Mouse (Mus musculus) thymus, postnatal 14 days (tissue): ENCODE measurements around the gene Atp8a2.

ENCODE experiments used
- DNase-seq: peaks from one replicate; pipeline ENCODE4 v3.0.0; 2021

The Atp8a2 gene

DNA sequence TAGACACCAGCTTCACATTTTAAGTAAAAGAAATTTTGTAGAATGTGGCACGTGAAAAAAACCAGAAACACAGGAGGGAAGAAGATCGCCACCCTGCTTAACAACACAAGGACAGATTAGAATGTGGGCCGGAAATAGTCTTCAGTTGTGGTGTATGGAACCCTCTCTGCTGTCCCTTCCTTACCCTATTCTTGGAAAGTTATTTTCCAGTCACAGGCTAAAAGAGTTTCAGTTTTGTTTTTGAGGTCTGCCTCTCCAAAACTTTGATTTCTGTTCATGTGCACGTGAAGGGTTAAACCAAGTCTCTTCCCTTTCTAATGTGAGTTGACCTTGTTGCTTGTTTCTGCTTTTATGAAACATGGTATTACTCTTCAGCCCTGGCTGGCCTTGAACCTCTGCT is 501.8 kb downstream of the Atp8a2 start:
- no peak for DNase-seq

GRCm38 (mm10) chr14:59692164-59692563 is 504.8 kb downstream of the Atp8a2 start:
- DNase-seq: no peak

- no peak for DNase-seq
Measured at GRCm38 (mm10) chr14:59691402-59691801, 505.6 kb downstream of the Atp8a2 start.

DNA sequence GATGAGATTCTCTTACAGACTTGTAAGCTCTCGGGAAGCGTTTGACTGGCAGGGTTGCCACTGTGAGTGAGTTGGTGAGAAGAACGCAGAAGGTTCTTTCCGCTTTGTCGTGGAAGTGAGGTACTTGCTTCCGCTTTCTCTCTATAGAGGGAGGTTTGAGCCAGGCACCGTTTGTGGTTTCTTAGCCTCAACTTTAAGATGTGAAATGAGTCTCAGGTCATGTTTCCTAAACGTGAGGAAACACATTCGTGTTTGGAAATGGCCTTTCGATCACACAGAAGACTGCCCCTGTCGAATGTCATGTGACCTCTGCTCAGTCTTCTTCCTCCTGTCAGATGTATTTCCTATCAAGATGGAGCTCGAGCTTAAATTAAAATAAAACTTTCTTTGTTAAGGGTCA is 506.0 kb downstream of the Atp8a2 start:
- DNase-seq: peak; percentile 44

DNA sequence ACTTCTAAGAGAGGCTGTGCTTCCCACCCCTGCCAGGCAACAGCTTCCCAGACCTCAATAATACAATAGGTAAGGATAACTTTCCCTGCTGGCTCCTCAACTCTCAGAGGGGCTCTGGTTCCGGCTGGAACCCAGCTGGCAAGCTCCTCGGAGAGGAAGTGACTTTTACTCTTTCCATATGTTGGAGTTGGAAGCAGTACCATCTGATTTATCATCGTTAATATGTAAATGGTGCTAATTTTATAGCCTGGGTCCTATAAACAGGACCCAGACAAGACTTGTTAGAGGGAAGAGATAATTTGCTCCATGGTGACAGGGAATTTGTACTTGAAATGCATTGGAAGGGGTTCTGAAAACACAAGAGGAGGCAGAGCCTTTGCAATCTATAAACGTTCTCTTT is 507.4 kb downstream of the Atp8a2 start:
- no peak for DNase-seq

- no peak for DNase-seq
Measured at GRCm38 (mm10) chr14:59686229-59686628, 510.8 kb downstream of the Atp8a2 start.

DNA sequence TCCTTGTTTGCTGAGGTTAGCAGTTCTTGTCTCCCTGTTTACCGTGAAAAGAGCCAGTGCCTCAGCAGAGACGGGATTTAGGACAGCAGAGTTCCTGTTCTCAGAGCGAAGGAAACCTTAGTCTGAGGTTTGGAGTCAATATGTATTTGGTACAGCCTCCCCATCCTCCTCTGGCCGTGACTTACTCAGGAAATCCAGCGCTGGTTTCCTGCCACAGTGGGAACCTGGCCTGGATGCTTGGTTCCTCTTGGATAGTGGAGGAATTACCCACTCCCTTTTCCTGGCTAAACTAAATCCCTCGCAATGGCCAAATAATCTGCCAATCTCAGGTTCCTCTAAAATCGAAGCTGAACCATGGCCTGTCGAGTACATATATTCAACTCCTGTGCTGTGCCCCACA is 511.6 kb downstream of the Atp8a2 start:
- no peak for DNase-seq

GRCm38 (mm10) chr14:59681906-59682305 is 515.1 kb downstream of the Atp8a2 start:
- DNase-seq: no peak

GRCm38 (mm10) chr14:59677598-59678003 is 519.4 kb downstream of the Atp8a2 start:
- no peak for DNase-seq

DNA sequence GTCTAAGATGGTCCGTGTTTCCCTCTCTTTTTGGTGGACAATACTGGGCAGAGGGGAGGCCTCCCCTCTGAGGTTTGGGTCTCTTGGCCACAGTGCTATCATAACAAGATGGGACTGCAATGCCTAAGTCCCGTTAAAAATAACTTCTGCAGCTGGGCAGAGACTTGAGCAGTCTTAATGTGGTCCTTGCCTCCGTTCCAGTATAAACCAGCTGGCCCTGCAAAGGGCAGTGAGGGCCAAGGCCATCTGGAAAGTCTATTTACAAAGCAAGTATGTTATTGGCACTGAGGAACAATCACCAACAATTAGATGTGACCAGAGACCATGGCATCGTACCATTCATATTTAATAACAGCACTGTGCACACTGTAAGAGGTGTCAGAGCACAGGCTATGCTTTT is 521.6 kb downstream of the Atp8a2 start:
- no peak for DNase-seq

DNA sequence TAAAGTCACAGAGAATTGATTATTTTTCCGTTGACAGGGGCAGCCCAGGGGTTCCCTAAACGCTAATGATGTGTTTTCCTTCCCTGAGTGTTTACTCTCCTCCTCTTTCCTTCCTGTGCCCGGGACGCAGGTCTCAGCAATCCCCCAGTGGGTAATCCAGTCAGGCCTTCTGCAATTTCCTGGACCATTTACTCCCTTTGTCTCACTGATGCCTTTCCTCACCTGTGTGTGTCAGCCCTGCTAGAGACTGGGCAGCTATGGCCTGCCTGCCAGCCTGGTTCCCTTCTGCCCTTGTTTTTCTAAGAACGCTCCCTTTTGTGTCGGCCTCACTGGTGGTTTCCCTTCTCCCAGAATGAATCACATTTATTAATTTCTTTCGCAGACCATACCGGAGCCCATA is 522.4 kb downstream of the Atp8a2 start:
- DNase-seq: no peak

GRCm38 (mm10) chr14:59672893-59673515 is 524.0 kb downstream of the Atp8a2 start:
- DNase-seq: no peak

DNA sequence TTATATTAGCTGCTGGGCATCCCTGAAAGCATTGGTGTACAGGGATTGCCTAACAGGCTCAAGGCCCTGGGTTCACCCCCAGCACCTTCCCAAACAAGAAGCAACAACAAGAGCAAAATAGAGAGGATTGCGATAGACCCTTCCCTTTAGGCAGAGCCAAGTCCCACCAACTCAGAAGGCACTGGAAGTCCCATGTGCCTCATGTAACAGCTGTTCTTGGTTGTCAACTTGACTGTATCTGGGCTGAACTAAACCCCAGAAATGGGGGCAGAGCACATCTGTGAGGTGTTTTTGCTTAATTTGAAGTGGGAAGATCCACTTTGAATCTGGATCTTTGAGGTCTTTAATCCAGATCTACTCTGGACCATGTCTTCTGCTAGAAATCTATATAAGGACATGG is 539.9 kb downstream of the Atp8a2 start:
- no peak for DNase-seq

DNA sequence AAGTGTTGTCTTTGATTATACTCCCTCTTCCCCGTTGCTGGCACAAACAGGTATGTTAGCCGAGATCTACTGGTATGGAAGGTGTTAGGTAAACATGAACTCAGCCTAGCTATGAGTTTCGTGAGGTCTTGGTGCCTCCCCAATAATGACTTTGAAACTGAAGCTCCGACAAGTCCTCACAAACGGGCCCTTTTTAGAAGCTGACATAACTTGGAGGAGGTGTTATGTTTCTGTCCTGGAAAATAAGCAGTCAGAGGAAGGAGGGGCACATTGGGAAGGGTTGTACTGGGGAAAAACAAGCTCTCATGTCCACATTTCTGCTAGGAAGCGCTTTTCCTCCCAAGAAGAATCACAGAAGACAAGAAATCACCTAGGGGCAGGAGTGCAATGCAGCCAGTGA is 540.4 kb downstream of the Atp8a2 start:
- DNase-seq: no peak

GRCm38 (mm10) chr14:59649337-59649736 is 547.6 kb downstream of the Atp8a2 start:
- no peak for DNase-seq

- no peak for DNase-seq
Measured at GRCm38 (mm10) chr14:59648611-59649010, 548.4 kb downstream of the Atp8a2 start.

GRCm38 (mm10) chr14:59646826-59647697 is 549.9 kb downstream of the Atp8a2 start:
- DNase-seq: no peak

DNA sequence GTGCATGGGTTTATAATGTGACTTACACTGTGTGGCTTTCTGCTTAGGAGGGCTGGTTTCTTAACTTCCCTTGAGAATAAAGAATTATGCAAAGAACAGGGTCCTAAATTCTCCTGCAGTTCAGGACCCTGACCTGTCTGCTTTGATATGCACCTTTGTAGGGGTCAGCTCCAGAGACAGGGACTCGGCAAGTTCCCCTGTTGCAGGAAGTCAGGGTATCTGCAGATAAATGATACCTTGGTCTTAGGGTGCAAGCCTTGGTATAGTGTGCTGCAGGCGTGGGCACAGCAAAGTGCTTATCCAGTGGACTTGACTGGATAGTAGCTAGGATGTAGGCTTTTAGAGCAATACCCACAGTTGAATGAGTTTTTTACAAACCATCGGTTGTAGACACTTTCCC is 552.1 kb downstream of the Atp8a2 start:
- no peak for DNase-seq

- no peak for DNase-seq
Measured at GRCm38 (mm10) chr14:59644166-59644565, 552.8 kb downstream of the Atp8a2 start.

DNA sequence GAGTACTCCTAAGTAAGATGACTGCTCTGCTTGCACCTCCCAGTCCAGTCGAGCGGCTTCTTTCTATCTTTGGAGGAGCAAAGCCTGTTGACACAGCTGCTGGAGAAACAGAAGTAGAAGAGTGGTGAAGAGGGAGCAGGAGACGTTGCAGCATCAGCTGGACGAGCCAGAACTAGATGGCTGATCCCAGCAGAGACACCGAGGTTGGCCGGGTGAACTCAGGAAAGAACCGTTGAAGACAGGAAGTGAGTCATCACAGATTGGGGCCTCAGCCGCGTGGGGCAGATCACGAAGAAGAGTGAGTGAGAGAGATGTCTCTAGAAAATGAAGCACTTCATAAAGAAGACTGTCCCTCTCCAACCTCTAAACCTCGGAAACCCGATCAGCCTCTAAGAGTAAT is 553.4 kb downstream of the Atp8a2 start:
- DNase-seq: peak; percentile 64

DNA sequence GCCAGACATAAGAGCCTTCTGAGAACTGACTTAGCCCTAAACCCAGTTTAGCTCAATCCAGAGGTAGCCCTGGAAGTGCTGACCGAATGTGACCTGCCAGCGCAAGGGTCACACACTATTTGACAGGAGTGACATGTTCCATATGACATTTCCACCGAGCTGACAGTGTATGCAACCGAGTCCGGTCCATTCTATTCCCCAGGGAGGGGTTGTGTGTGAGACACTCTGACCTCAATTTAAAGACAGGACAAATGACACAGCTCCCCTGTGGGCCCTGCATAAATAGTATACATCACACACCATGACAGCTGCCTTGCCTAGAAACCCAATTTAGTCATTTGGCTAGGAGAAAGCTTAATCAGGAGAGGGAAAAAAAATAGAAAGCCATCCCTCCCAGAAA is 555.1 kb downstream of the Atp8a2 start:
- no peak for DNase-seq

GRCm38 (mm10) chr14:59638906-59639703 is 557.9 kb downstream of the Atp8a2 start:
- DNase-seq: no peak

GRCm38 (mm10) chr14:59633988-59634387 is 563.0 kb downstream of the Atp8a2 start:
- no peak for DNase-seq
